In genomic region chr12:100778276-100778933, GRCm38 (mm10) we compare ENCODE assay signal across 8 mouse cellular contexts. TPM values are rescaled to one million over a fixed set of nuclear protein-coding genes. Genes with fewer than 3 reads are reported as not detected.
DNase-seq lines count a peak whose midpoint lies in the region; ATAC-seq and TF ChIP-seq lines count a peak whose summit lies in the region.

No protein-coding gene starts in this region.

- H3K9me3 ChIP-seq in limb, embryonic 13.5 days = no peaks in the 10 kb centered on the region
- no peaks in the 10 kb centered on the region for H3K9me3 ChIP-seq in stomach, embryonic 15.5 days

- peak overlapping the region; percentile 53; the same call in 1 of the 2 replicates for H3K9ac ChIP-seq in limb, embryonic 13.5 days
- no peak overlapping the region for H3K9ac ChIP-seq in stomach, embryonic 15.5 days

- TF ChIP-seq POLR2A in cerebellum, adult 2 months (IDR thresholded peaks at IDR 0.05; ENCODE audit: borderline replicate concordance, insufficient read depth, low read length) = no peak
- no peak for TF ChIP-seq POLR2A in spleen, adult 2 months (IDR thresholded peaks at IDR 0.05; ENCODE audit: low read depth, low read length)

- H3K36me3 ChIP-seq in spleen, adult 2 months (ENCODE audit: control insufficient read depth, insufficient read depth, low read length) = no peaks in the 10 kb centered on the region
- H3K36me3 ChIP-seq in limb, embryonic 13.5 days = no peaks in the 10 kb centered on the region
- no peaks in the 10 kb centered on the region for H3K36me3 ChIP-seq in stomach, embryonic 15.5 days

- no peak for DNase-seq in cerebellum, adult 2 months
- no peak for DNase-seq in cerebellum, adult 11-12 months
- no peak for DNase-seq in spleen, adult 2 months (ENCODE audit: low read depth in 1 of 2, low spot score in 2 of 2)
- no peak for DNase-seq in spleen, postnatal 14 days (ENCODE audit: low spot score in 2 of 2)
- no peak for DNase-seq in cerebellum, adult 9-11 months
- no peak for DNase-seq in right cerebral cortex, postnatal 36 days (ENCODE audit: low spot score in 2 of 2)

- peaks cover 8% of the 10 kb centered on the region for H3K4me1 ChIP-seq in cerebellum, adult 2 months (ENCODE audit: control insufficient read depth, insufficient read depth, low read length)
- H3K4me1 ChIP-seq in spleen, adult 2 months (ENCODE audit: control insufficient read depth, insufficient read depth, insufficient read length) = peaks cover 18% of the 10 kb centered on the region; the same call in 1 of the 2 replicates
- peaks cover 19% of the 10 kb centered on the region for H3K4me1 ChIP-seq in limb, embryonic 13.5 days
- peaks cover 11% of the 10 kb centered on the region for H3K4me1 ChIP-seq in stomach, embryonic 15.5 days

- 68% methylated on average over 10 of the region's 10 CpGs for WGBS in cerebellum, adult 2 months
- 28% methylated on average over 10 of the region's 10 CpGs for WGBS in spleen, adult 2 months
- WGBS in limb, embryonic 13.5 days = 75% methylated on average over 10 of the region's 10 CpGs
- 74% methylated on average over 10 of the region's 10 CpGs for WGBS in stomach, embryonic 15.5 days

- peak overlapping the region; percentile 57 for H3K4me2 ChIP-seq in limb, embryonic 13.5 days (replicated peaks)
- H3K4me2 ChIP-seq in stomach, embryonic 15.5 days = peak overlapping the region; percentile 48

- peak overlapping the region; percentile 49 for H3K27ac ChIP-seq in cerebellum, adult 2 months (ENCODE audit: insufficient read depth, low read length)
- H3K27ac ChIP-seq in spleen, adult 2 months (ENCODE audit: insufficient read depth, low read length) = peak overlapping the region; percentile 36
- H3K27ac ChIP-seq in limb, embryonic 13.5 days = peak overlapping the region; percentile 85; the same call in 1 of the 2 replicates
- H3K27ac ChIP-seq in stomach, embryonic 15.5 days = peak overlapping the region; percentile 72

- no peak for ATAC-seq in limb, embryonic 13.5 days (ENCODE audit: low FRiP score, low read depth)
- no peak; the same call in 1 of the 2 replicates for ATAC-seq in stomach, embryonic 15.5 days (ENCODE audit: insufficient read depth, low FRiP score, low read depth)

- no peaks in the 10 kb centered on the region for H3K27me3 ChIP-seq in cerebellum, adult 2 months (ENCODE audit: control insufficient read depth, insufficient read depth, low read length)
- H3K27me3 ChIP-seq in spleen, adult 2 months (ENCODE audit: control insufficient read depth, insufficient read depth, low read length) = no peaks in the 10 kb centered on the region
- H3K27me3 ChIP-seq in limb, embryonic 13.5 days = no peaks in the 10 kb centered on the region
- no peaks in the 10 kb centered on the region for H3K27me3 ChIP-seq in stomach, embryonic 15.5 days (replicated peaks)

- no peak for TF ChIP-seq CTCF in cerebellum, adult 2 months (IDR thresholded peaks at IDR 0.05; ENCODE audit: borderline replicate concordance, insufficient read depth, low read depth, low read length)
- TF ChIP-seq CTCF in spleen, adult 2 months (IDR thresholded peaks at IDR 0.05; ENCODE audit: extremely low read depth, insufficient read depth, insufficient read length, insufficient replicate concordance) = no peak

- H3K4me3 ChIP-seq in cerebellum, adult 2 months (replicated peaks; ENCODE audit: insufficient read depth, low read depth, low read length) = peak overlapping the region; percentile 44
- H3K4me3 ChIP-seq in spleen, adult 2 months (ENCODE audit: extremely low read depth, insufficient read depth, insufficient read length) = no peak overlapping the region
- no peak overlapping the region for H3K4me3 ChIP-seq in limb, embryonic 13.5 days
- H3K4me3 ChIP-seq in stomach, embryonic 15.5 days (replicated peaks) = peak overlapping the region; percentile 36; the same call in 1 of the 2 replicates

RNA-seq across cellular contexts. Expression of gene Dglucy, which starts 0.5 kb away (rescaled TPM):
- polyA plus RNA-seq in cerebellum, adult 2 months (2012; rRNA removed) = 7.4 and 7.5 TPM in 2 replicates
- 4.8 and 5.2 TPM in 2 replicates for polyA plus RNA-seq in spleen, adult 2 months (2012; rRNA removed)
- 1.7 and 1.9 TPM in 2 replicates for polyA plus RNA-seq in limb, embryonic 13.5 days (2015; fragmentation: Nextera tagmentation; extraction: Ambion mirVana)
- 4.1 and 5.0 TPM in 2 replicates for polyA plus RNA-seq in stomach, embryonic 15.5 days (2015; fragmentation: Nextera tagmentation; extraction: Ambion mirVana)

RNA-seq across cellular contexts. Expression of gene Rps6ka5, which starts 51.6 kb away (rescaled TPM):
- polyA plus RNA-seq in cerebellum, adult 2 months (2012; rRNA removed) = 22.9 and 25.0 TPM in 2 replicates
- 1.7 and 2.1 TPM in 2 replicates for polyA plus RNA-seq in spleen, adult 2 months (2012; rRNA removed)
- polyA plus RNA-seq in limb, embryonic 13.5 days (2015; fragmentation: Nextera tagmentation; extraction: Ambion mirVana) = 5.7 and 6.6 TPM in 2 replicates
- polyA plus RNA-seq in stomach, embryonic 15.5 days (2015; fragmentation: Nextera tagmentation; extraction: Ambion mirVana) = 3.6 and 4.2 TPM in 2 replicates

Comparison
In these comparisons a context has a peak if more than half of its experiments do, and no peak if none do; other contexts are left out.
1. H3K4me3 ChIP-seq: peak in cerebellum, adult 2 months (single experiment) and stomach, embryonic 15.5 days (single experiment); none in spleen, adult 2 months (single experiment) and limb, embryonic 13.5 days (single experiment).
2. Peak in every context shown above with its lines, with median percentiles within 50 percentile points of each other: H3K27ac ChIP-seq.